Mouse (Mus musculus) cerebellum, adult 9-10 months (tissue): ENCODE measurements at regions not wholly inside any gene's neighbourhood (a gene's known extent, or its start where the extent isn't known, plus 50 kb on each side); places are given as distances from the start of the nearest gene placed in this dataset.
A peak's percentile ranks its signal among the peaks of the same experiment; 100 is the strongest.

Experiments
- DNase-seq: peaks from one replicate; pipeline ENCODE4 v3.0.0; 2022

- peak; percentile 3 for DNase-seq
These were observed 586.3 kb upstream of the Gria3 start for GRCm38 (mm10) chrX:40814395-40814794.
